Mouse (Mus musculus) limb, embryonic 13.5 days (tissue): ENCODE results near the gene Timeless. TPM values are rescaled to one million over a fixed set of nuclear protein-coding genes. Genes with fewer than 3 reads are reported as not detected.
"Not testable (repeated sequence)": the region's sequence is repeated elsewhere in the genome, so short reads cannot be mapped to it uniquely, and the experiment has no call there.

Source experiments
- ATAC-seq: fragments of 200-750 bp; cut with Nextera tagmentation; 2 replicates; pipeline ENCODE4 v1.8.0; 2017; ENCODE audit warnings: low read depth, moderate number of reproducible peaks, moderate TSS enrichment; ENCODE audit not compliant: low FRiP score
- H3K27ac ChIP-seq: fragments of 300-500 bp; sonication (generic); 2 replicates; pipeline ENCODE4 v1.5.1; 2015; ENCODE audit warnings: inconsistent platforms, mild to moderate bottlenecking, moderate library complexity
- H3K27me3 ChIP-seq: fragments of 300-500 bp; sonication (generic); 2 replicates; pipeline ENCODE4 v1.6.1; 2015; ENCODE audit warnings: mild to moderate bottlenecking, inconsistent platforms
- H3K36me3 ChIP-seq: fragments of 300-500 bp; sonication (generic); 2 replicates; pipeline ENCODE4 v1.6.1; 2015; ENCODE audit warnings: inconsistent platforms, mild to moderate bottlenecking, moderate library complexity
- H3K4me1 ChIP-seq: fragments of 300-500 bp; sonication (generic); 2 replicates; pipeline ENCODE4 v1.6.1; 2015; ENCODE audit warnings: inconsistent platforms
- H3K4me2 ChIP-seq: fragments of 300-500 bp; sonication (generic); replicated peaks from 2 replicates; pipeline ENCODE4 v1.6.1; 2015; ENCODE audit warnings: inconsistent platforms, mild to moderate bottlenecking, moderate library complexity
- H3K4me3 ChIP-seq: fragments of 300-500 bp; sonication (generic); 2 replicates; pipeline ENCODE4 v1.5.1; 2015; ENCODE audit warnings: moderate library complexity, mild to moderate bottlenecking, inconsistent platforms
- H3K9ac ChIP-seq: fragments of 300-500 bp; sonication (generic); 2 replicates; pipeline ENCODE4 v1.6.1; 2015; ENCODE audit warnings: mild to moderate bottlenecking, inconsistent platforms
- H3K9me3 ChIP-seq: fragments of 300-500 bp; sonication (generic); 2 replicates; pipeline ENCODE4 v1.6.1; 2016; ENCODE audit warnings: inconsistent platforms
- WGBS: fragments of 180-500 bp; shearing (Covaris S2); methylation state at CpG from one replicate; pipeline ENCODE4 v1.1.7; 2015; 5-methylcytosine and 5-hydroxymethylcytosine counted together
- polyA plus RNA-seq: library from polyadenylated mRNA; unstranded; fragments of >200 nt; fragmentation: Nextera tagmentation; extraction: Ambion mirVana; gene quantifications from 2 replicates; pipeline ENCODE4 v1.2.1, GENCODE M21; 2015

Timeless gene
- polyA plus RNA-seq, 1 experiment from 2014 or later: 75.7 TPM

DNA sequence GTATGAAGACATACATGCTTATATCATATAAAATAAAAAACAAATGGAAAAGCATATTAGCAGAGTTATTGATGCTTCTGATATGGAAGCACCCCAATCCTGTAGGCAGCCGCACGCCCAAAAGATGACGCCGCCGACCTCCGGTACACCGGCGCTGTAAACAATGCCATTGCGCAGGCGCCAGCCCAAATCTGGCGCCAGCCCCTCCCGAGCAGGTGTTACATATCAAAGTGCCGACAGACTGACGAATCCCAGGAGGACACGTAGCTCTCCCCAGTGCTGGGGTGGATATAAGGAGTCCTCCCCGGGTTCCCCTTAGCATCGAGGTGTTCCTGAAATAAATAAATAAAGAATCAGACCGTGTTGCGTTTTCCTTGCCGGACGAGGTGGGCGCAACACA lies 30.4 kb downstream of the Timeless start:
- Histone ChIP-seq H3K4me3 (no peak overlapping the region), H3K9ac (no peak overlapping the region), H3K36me3 (no peaks in the 10 kb centered on the region), H3K4me2 (no peak overlapping the region), H3K27ac (no peak overlapping the region), H3K27me3 (no peaks in the 10 kb centered on the region), H3K4me1 (no peaks in the 10 kb centered on the region), H3K9me3 (no peaks in the 10 kb centered on the region)
- 82% methylated on average over 22 of the region's 22 CpGs for WGBS
- no peak for ATAC-seq

DNA sequence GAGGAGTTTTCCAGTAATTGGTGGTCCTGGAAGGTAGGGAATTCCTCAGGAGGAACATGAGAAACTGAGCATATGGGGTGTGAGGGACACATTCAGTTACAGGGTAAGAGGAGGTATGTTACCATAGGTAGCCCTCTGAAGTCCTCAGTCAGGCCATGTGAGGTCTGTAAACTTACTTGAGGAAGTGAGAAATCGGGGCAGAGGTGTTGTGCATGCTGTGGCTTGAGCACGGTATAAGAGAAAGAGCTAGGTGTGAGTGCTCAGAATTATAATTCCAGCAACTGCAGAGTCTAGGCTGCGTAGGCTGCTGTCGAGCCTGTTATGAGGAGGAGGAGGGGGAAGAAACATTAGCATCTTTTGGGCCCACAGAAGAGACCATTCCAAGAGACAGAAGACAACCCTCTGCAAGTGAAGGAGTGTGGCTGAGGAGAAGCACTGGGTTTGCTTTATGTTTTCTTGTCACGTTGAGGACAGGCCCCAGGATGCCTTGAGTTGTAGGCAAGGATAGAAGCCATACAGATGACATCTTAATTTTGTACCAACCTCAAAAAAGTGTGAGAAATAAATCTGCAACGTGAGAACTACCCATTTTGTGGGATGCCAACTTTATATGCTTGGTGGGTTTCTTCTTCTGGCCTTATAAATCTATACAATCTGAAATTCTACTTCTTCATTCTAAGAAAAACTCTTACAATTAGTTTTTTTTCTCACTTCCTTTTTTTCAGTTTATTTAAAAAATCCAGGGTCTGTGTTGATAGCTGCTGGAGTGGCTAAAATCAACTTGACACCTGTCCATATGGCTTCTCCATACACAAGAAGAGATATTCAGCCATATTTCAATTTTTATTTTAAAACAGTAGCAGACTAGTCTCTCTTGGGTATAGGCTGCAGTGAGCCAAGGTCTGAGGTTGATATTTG lies 31.8 kb downstream of the Timeless start:
- Histone ChIP-seq H3K4me3 (no peak overlapping the region), H3K27ac (no peak overlapping the region), H3K9me3 (no peaks in the 10 kb centered on the region), H3K9ac (no peak overlapping the region), H3K36me3 (no peaks in the 10 kb centered on the region), H3K27me3 (no peaks in the 10 kb centered on the region), H3K4me1 (no peaks in the 10 kb centered on the region), H3K4me2 (no peak overlapping the region)
- no peak for ATAC-seq
- 81% methylated on average over 6 of the region's 6 CpGs for WGBS

DNA sequence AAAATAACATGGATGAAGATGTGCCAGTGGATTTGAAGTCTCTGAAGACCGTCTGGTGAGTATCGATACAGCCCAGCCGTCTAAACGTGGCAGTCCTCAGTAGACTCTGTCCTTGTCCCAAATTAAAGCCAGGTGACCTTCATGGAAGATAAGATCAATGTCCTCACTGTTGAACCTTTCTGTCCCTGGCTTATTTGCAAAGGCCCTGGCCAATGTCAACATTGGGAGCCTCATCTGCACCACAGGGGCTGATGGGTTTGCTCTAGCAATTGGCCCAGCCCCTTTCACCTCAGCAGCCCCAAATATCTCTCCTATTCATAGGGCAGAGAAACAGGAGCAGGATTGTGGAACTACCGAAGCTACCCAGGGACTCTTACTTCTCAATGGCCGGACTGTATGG lies 36.5 kb downstream of the Timeless start, which contains the start of gene Apof:
Gene Apof (plus strand): TSS at position 301 of the 400 bp plus-strand sequence.
- no peak within 1 kb of the TSS for H3K27ac ChIP-seq
- no peak for ATAC-seq
- H3K4me1 ChIP-seq: no peaks in the 10 kb centered on the region; the same call in 1 of the 2 replicates
- H3K27me3 ChIP-seq: no peaks in the 10 kb centered on the region
- H3K36me3 ChIP-seq: no peaks in the 10 kb centered on the region
- 70% methylated on average over 6 of the region's 6 CpGs for WGBS
- H3K4me2 ChIP-seq: no peak within 1 kb of the TSS
- no peaks in the 10 kb centered on the region for H3K9me3 ChIP-seq
- no peak within 1 kb of the TSS for H3K4me3 ChIP-seq
- no peak within 1 kb of the TSS for H3K9ac ChIP-seq

DNA sequence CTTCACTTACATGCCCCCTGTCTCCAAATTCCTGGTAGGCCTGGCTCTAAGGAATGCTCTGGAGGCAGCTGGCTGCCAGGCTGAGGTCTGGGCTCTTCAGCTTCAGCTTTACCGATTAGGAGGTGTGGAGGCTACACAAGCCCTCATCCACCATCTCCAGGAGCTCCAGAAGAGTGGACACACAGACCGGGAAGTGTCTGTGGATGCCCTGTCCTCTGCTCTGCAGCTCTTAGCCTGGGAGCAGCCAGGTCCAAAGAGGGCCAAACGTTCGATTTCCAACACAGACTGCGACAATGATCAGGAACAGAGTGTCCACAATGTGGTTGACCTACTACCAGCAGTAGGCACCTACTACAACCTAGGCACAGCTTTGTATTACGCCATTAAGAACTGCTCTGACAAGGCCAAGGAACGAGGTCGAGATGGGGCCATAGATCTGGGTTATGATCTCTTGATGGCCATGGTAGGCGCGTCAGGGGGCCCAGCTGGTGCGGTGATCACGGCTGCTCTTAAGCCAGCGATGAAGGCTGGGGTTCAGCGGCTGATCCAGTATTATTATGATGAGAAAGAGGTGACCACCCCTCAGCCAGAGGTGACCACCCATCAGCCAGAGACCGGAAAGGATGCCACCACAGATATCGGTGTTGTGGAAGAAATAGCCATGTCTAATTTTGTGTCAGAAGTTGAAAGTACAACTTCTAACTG lies 37.5 kb downstream of the Timeless start:
- Histone ChIP-seq H3K27me3 (no peaks in the 10 kb centered on the region), H3K4me2 (peak overlapping the region; percentile 70), H3K4me3 (peak overlapping the region; percentile 70; the same call in 1 of the 2 replicates), H3K36me3 (no peaks in the 10 kb centered on the region), H3K27ac (no peak overlapping the region), H3K9me3 (no peaks in the 10 kb centered on the region), H3K9ac (no peak overlapping the region), H3K4me1 (no peaks in the 10 kb centered on the region; the same call in 1 of the 2 replicates)
- 87% methylated on average over 16 of the region's 16 CpGs for WGBS
- no peak for ATAC-seq

DNA sequence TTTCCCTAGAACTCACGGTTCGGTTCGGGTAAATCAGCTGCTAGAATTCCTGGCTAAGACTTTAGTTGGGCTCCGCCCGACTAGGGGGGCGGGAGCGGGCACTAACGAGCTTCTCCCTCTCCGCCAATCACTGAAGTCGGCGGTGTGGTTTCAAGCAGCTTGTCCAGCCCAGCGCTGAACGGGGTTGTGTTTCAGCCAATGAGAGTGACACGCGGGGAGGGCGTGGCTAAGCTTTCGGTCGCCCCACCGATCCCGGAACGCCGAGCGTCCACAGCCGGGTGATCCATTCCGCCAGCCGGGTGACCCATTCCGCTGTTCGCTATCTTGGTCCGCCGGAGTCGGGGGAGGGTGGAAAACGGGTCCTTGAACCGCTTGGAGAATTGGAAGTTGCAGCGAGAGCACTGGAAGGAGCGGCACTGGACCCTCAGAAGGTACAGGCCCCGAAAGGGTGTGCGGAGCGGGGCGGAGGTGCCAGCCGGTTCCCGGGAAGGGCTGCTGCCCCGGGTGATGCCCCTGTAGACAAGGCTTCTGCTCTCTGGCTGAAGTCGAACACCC lies 38.5 kb downstream of the Timeless start, which contains the start of gene Stat2:
Gene Stat2 (plus strand): TSS at position 273 of the 555 bp plus-strand sequence.
- Histone ChIP-seq H3K4me3 (peak within 1 kb of the TSS; percentile 70), H3K9me3 (no peaks in the 10 kb centered on the region), H3K36me3 (no peaks in the 10 kb centered on the region), H3K27me3 (no peaks in the 10 kb centered on the region), H3K4me2 (peak within 1 kb of the TSS; percentile 70), H3K4me1 (no peaks in the 10 kb centered on the region; the same call in 1 of the 2 replicates), H3K9ac (peak within 1 kb of the TSS; percentile 74), H3K27ac (peak within 1 kb of the TSS; percentile 17; the same call in 1 of the 2 replicates)
- WGBS: under 1% methylated on average over 42 of the region's 43 CpGs
- ATAC-seq: peak; percentile 99

DNA sequence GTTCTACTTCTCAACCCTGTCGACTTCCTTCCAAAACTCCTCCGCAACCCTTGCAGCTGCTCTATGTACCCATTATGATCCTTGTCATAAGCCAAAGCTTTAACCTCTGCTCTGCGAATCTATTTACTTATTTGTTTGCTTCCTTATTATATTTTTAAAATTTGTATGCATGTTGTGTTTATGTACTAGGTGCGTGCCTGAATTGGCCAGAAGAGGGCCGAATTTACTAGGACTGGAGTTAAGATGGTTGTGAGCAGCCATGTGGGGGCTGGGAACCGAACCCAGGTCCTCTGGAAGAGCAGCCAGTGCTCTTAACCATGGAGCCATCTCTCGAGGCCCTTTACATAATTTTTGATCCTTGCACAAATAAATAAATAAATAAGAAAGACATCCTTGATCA lies 39.0 kb downstream of the Timeless start:
- WGBS: 44% methylated on average over 7 of the region's 7 CpGs
- no peak for ATAC-seq
- Histone ChIP-seq H3K4me1 (no peaks in the 10 kb centered on the region; the same call in 1 of the 2 replicates), H3K9ac (peak overlapping the region; percentile 74), H3K27ac (0 out of 2 replicates have a peak overlapping the region, but pooled peaks have one; percentile 17), H3K36me3 (no peaks in the 10 kb centered on the region), H3K4me3 (peak overlapping the region; percentile 70), H3K9me3 (no peaks in the 10 kb centered on the region), H3K27me3 (no peaks in the 10 kb centered on the region), H3K4me2 (peak overlapping the region; percentile 70)

DNA sequence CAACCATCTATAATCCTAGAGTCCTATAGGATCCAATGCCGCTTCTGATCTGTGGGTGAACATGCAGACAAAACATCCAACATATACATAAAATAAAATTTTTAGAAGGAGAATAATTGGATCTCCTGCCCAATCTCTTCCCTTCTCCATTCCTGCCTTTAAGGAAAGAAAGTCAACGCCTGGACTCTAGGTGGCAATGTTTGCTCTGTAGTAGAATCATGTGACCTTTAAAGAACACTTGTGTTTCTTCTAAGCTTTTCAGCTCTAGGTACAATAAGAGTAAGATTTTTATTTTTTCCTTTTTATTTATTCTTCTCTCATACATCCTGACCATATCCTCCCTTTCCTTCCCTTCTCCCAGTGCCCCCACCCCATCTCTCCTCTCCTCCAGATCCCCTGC lies 40.0 kb downstream of the Timeless start:
- Histone ChIP-seq H3K27me3 (no peaks in the 10 kb centered on the region), H3K36me3 (peaks cover 5% of the 10 kb centered on the region), H3K9ac (no peak overlapping the region), H3K4me1 (no peaks in the 10 kb centered on the region; the same call in 1 of the 2 replicates), H3K9me3 (no peaks in the 10 kb centered on the region), H3K4me3 (no peak overlapping the region), H3K4me2 (no peak overlapping the region), H3K27ac (no peak overlapping the region)
- WGBS: 63% methylated on average over 2 of the region's 2 CpGs
- no peak for ATAC-seq

DNA sequence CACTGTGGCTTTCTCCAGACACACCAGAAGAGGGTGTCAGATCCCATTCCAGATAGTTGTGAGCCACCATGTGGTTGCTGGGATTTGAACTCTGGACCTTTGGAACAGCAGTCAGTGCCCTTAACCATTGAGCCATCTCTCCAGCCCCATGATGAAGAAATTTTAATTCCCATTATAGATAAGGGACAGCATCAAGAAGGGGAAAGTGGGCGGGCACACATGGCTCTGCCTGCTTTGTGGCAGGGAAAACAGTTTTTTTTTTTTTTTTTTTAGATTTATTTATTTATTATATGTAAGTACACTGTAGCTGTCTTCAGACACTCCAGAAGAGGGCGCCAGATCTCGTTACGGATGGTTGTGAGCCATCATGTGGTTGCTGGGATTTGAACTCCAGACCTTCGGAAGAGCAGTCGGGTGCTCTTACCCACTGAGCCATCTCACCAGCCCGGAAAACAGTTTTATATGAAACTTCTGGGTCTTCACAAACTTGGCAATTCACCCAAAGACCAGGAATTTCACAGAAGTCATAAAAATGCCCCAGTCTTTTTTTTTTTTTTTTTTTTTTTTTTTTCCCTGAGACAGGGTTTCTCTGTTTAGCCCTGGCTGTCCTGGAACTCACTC lies 41.1 kb downstream of the Timeless start:
- H3K9ac ChIP-seq, ATAC-seq, H3K27me3 ChIP-seq, H3K4me2 ChIP-seq, H3K36me3 ChIP-seq, H3K4me3 ChIP-seq, H3K27ac ChIP-seq, H3K4me1 ChIP-seq, H3K9me3 ChIP-seq: not testable (repeated sequence)
- 85% methylated on average over 5 of the region's 7 CpGs for WGBS

DNA sequence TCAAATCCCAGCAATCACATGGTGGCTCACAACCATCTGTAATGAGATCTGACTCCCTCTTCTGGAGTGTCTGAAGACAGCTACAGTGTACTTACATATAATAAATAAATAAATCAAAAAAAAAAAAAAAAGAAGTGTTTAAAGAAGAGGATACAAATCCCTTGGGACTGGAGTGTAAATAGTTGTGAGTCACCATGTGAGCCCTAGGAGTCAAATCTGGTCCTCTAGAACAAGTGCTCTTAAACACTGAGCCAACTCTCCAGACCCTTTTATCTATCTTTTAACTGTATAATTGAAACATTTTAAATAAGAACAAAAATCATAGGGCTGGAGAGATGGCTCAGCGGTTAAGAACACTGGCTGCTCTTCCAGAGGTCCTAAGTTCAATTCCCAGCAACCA lies 43.5 kb downstream of the Timeless start:
- not testable (repeated sequence) for H3K4me3 ChIP-seq, H3K9me3 ChIP-seq, ATAC-seq, H3K4me1 ChIP-seq, H3K4me2 ChIP-seq, H3K27ac ChIP-seq, H3K27me3 ChIP-seq, H3K9ac ChIP-seq
- H3K36me3 ChIP-seq: peaks cover 21% of the 10 kb centered on the region
- 96% methylated on average over 1 of the region's 1 CpGs for WGBS

DNA sequence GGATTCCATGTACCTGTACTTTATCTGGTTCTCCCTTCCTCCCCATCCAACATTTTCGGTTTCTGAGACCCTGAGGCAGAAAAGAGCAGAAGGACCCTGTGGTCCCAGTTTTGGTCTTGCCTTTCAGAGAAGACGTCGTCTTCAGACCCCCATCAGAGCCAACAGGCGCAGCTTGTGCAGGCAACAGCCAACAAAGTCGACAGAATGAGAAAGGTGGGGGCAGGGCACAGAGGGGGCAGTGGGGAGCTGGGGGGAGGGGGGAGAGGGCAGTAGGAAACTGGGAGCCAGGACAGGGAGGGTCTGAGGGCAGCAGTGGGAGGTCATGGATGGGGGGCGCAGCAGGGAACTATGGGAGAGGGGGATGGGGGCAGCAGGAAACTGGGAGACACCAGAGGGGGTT lies 46.3 kb downstream of the Timeless start:
- H3K27ac ChIP-seq: no peak overlapping the region
- H3K9me3 ChIP-seq: no peaks in the 10 kb centered on the region
- no peaks in the 10 kb centered on the region for H3K27me3 ChIP-seq
- H3K9ac ChIP-seq: no peak overlapping the region
- H3K4me1 ChIP-seq: no peaks in the 10 kb centered on the region
- H3K4me2 ChIP-seq: no peak overlapping the region
- ATAC-seq: no peak
- no peak overlapping the region for H3K4me3 ChIP-seq
- H3K36me3 ChIP-seq: peaks cover 45% of the 10 kb centered on the region
- 60% methylated on average over 6 of the region's 6 CpGs for WGBS

DNA sequence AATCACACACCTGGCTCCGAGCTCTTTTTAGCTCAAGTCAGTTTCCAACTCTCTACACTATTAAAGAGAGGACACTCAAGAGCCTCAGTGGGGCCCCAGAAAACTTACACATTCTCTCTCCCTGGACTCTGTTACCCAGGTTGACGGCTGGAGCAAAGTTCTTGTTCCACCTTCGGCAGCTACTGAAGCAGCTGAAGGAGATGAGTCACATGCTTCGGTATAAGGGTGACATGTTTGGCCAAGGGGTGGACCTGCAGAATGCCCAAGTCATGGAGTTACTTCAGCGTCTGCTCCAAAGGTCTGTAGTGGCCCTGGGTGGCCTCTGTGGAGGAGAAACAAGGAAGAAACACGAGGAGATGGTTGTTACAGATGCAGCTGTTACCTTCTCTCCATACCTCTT lies 49.1 kb downstream of the Timeless start:
- ATAC-seq: no peak
- peaks cover 67% of the 10 kb centered on the region for H3K36me3 ChIP-seq

More for the DNA sequence above, 49.1 kb downstream of the Timeless start:
- H3K4me1 ChIP-seq: no peaks in the 10 kb centered on the region
- H3K27me3 ChIP-seq: no peaks in the 10 kb centered on the region
- H3K4me2 ChIP-seq: no peak overlapping the region
- no peak overlapping the region for H3K27ac ChIP-seq
- H3K9me3 ChIP-seq: no peaks in the 10 kb centered on the region
- 89% methylated on average over 6 of the region's 6 CpGs for WGBS
- no peak overlapping the region for H3K4me3 ChIP-seq
- H3K9ac ChIP-seq: no peak overlapping the region
